Mouse (Mus musculus) right cerebral cortex, postnatal 4 days (tissue): ENCODE measurements around the gene Pdcd4.

ENCODE experiments used
- DNase-seq: peaks from one replicate; pipeline ENCODE4 v3.0.0-alpha.2; 2022

Pdcd4 gene

DNA sequence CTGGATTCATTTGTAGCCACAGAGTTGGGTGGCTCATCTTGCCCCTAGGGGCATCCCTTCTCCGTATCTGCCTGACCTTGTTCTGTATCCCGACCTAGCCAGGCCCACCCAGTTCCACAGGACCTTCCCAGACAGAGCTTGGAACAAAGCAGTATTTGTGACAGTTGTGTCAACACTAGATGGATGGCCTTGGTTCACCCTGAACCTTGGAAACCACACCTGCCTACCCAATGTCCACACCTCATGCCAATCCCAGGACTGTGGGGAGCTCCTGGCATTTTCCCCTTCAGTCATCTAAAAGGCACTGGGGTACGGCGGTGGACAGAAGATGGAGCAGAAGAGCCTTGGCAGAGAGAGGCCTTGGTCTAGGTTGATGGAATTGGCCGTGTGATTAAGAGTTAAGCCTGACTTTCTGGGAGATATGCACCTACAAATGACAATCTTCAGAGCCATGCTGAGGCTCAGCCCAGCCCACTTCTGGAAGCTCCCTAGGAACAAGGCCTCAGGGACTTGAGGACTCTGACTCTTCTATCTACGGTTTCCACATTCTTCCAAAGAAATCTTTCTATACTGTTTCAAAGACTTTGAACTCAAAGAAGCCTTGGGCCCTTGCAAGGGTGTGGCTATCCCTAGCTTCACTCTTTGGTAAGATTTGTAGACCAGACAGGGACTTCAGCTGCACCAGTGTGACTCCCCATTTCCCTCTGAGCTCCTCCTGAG lies 18.9 kb upstream of the Pdcd4 start:
- no peak for DNase-seq

GRCm38 (mm10) chr19:53875246-53875645 lies 16.8 kb upstream of the Pdcd4 start:
- no peak for DNase-seq

DNA sequence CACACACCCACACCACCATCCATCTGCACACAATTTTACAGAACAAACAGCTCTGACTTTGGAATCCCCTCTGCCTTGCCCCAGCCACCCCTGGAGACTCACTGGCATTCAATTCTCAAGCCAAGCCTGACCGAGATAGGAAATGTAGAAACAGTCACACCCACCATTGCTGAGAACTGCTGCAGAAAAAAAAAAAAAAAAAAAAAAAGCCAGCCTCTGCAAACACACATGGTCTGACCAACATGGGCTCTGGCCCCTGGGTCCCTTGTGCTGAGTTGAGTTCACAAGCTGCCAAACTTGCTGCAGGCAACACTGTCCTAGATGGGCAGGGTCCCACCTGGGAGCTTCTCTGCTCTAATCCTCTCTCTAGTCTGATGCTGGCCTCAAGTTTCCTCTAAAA lies 14.3 kb upstream of the Pdcd4 start:
- DNase-seq, result no peak

GRCm38 (mm10) chr19:53880460-53880859 lies 11.6 kb upstream of the Pdcd4 start:
- DNase-seq, result no peak

- no peak for DNase-seq
Observed at GRCm38 (mm10) chr19:53881786-53882185, 10.2 kb upstream of the Pdcd4 start.

GRCm38 (mm10) chr19:53885450-53885849 lies 6.6 kb upstream of the Pdcd4 start:
- DNase-seq, result no peak

- DNase-seq, result no peak
Observed at GRCm38 (mm10) chr19:53886576-53887370, 5.3 kb upstream of the Pdcd4 start.

GRCm38 (mm10) chr19:53887822-53888221 lies 4.2 kb upstream of the Pdcd4 start:
- DNase-seq, result no peak

- no peak for DNase-seq
Observed at GRCm38 (mm10) chr19:53888331-53888730, 3.7 kb upstream of the Pdcd4 start.

- no peak for DNase-seq
Observed at GRCm38 (mm10) chr19:53889555-53889954, 2.5 kb upstream of the Pdcd4 start.

- no peak for DNase-seq
Observed at GRCm38 (mm10) chr19:53890274-53890673, 1.8 kb upstream of the Pdcd4 start.

DNA sequence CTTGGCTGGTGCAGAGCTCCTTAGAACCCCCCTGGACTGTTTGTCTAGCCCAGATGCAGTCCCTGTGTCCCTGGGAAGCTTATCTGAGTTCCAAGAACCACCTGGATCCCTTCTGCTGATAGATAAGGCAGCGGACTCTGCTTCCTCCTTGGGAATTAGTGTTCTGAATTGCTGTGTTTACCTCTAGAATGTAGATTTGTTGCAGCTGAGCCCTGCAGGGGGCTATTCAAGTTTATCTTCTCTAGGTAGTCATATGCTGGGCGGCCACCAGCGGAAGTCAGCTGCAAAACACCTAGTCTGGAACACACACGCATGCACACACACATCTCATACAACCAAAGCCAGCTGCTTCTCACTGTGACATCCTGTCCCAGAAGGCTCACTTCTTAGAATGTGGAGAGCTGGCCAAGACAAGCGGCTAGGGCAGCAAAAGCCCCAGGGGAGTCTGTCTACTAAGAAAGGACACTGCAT lies 1.2 kb upstream of the Pdcd4 start:
- DNase-seq, result no peak

DNA sequence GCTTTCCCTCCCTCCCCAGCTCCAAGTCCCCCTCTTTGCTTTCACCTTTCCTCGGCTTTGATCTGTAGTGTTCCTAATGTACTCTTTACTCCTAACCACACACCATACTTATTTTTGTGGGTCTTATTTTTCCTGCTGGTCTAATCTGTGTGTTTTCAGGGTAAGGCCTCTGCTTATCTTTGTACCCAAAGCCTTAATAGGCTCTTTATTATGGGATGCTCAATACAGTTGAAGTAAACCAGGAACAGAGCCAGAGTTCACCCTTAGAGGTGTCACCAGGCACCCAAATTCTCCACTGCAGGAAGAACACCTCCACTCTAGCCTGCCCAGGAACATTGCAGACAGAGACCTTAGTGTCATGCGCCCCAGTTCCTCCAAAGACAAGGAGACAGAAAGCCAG lies 462 bp upstream of the Pdcd4 start:
- no peak for DNase-seq

DNA sequence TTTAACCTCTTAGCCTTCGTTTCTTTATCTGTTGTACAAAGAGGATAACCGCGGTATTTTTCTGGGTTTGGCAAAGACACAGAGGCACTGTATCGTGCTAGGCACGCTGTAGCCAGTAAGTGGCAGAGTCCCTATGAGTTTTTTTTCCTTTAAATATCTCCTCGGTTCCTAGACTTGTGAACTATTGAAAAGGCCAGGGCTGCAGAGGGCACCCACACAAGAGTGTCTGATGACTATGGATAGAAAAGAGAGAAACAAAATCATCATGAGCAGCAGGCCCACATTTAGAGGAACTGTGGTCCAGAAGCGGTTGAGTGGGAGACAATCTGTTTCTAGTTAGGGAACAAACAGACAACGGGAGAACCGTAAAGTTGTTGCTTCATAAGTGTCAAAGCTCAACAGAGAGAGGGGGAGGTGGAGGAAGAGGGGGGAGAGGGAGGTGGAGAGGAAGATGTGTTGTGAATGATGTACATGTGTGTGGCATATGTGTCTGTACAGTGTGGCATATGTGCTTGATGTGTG lies 868 bp downstream of the Pdcd4 start:
- no peak for DNase-seq

- DNase-seq, result no peak
Observed at GRCm38 (mm10) chr19:53893711-53894171, 1.7 kb downstream of the Pdcd4 start.

DNA sequence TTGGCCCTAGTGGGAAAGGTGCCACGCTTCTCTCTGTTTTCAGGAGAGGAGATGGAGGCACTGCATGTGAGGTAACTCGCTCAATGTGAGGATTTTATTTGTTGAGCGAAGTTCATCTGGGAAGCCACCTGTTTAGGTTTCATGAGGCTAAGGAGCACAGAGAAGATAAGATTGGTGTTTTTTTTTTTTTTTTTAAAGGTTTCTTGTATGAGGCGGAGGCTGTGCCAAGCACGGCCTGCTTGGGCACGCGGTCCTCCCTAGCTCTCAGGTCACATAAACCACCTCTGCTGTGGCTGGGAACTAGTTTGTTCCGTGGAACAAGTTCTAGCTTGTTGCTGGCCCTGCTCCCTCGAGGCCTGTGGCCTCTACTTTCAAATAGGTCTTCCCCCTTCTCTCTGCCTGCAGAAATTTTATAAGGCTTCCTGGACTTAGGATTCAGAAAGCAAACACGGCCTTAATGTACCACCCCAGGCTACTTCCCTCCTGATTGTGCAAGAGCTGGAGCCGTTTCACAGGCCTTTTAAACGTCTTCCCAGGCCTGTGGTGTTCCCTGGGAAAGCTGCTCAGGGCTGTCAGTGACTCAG lies 2.6 kb downstream of the Pdcd4 start:
- no peak for DNase-seq

- no peak for DNase-seq
Observed at GRCm38 (mm10) chr19:53898046-53898445, 6.0 kb downstream of the Pdcd4 start.

- no peak for DNase-seq
Observed at GRCm38 (mm10) chr19:53898498-53898897, 6.5 kb downstream of the Pdcd4 start.

GRCm38 (mm10) chr19:53898970-53899900 lies 7.2 kb downstream of the Pdcd4 start:
- DNase-seq, result no peak

- DNase-seq, result no peak
Observed at GRCm38 (mm10) chr19:53899941-53900610, 8.0 kb downstream of the Pdcd4 start.

DNA sequence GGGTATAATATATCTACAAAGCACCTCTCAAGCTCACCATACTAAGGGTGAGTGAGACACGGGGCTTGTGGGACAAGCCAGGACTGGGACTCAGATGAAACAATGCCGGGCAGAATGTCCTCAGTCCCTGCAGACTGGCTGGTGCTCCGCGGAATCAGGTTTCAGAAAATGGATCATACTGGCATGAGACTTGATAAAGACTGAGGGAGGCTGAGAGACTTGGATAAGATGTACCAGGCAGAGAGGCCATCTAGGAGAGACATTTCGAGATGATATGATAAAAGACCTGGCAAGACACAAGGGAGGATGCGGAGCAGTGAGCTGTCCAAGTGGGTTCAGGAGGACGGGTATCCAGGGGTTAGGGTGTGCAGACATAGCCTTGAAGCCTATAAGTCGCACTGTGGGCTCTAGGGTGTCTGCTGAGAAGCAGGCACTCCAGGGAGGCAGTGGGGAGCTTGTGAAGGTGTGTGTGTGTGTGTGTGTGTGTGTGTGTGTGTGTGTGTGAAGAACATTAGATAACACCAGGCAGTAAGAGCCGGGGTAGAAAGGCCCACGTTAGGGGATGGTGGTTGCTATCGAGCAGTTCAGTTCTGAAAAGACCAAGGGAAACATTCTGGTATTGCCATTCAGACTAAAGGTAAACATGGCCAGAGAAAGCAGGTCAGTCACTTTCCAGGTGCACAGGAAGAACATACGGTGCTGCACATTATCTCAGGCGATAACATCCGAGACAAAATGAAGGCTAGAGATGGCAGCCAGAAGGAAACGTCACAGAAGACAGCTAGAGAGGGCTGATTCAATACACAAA lies 10.1 kb downstream of the Pdcd4 start:
- no peak for DNase-seq
